In genomic region chr5:105623074-105623713, GRCm38 (mm10) we compare ENCODE assay signal across 9 mouse cellular contexts.
DNase-seq lines count a peak whose midpoint lies in the region; ATAC-seq and TF ChIP-seq lines count a peak whose summit lies in the region.
"Had no signal": no experiment of that assay in that cellular context is flagged by ENCODE, and none has a peak within 500 bp of the region (broad histone marks: within the 10 kb centered on the region; RNA-seq: fewer than 3 reads in every experiment).

No protein-coding gene starts in this region.

- no peaks in the 10 kb centered on the region for H3K9me3 ChIP-seq in CH12.LX (replicated peaks; ENCODE audit: low read length)

- 31% methylated on average over 4 of the region's 4 CpGs for WGBS in heart, adult 2 months

- ATAC-seq in erythroid progenitor cell, adult 5-6 weeks (replicated peaks; ENCODE audit: low FRiP score, poor library complexity, severe bottlenecking), result no peak

- DNase-seq in heart, adult 2 months, result no peak
- no peak for DNase-seq in heart, adult 8-10 months (ENCODE audit: low spot score)
- DNase-seq in kidney, postnatal 14 days, result peak; percentile 23
- no peak for DNase-seq in kidney, adult 18-20 months
- DNase-seq in CH12.LX (ENCODE audit: extremely low read depth), result peak; percentile 49
- peak; percentile 37 for DNase-seq in lung, postnatal 36 days
- no peak for DNase-seq in layer of hippocampus, adult 8-10 months (ENCODE audit: low spot score in 2 of 2)
- DNase-seq: cerebellum, adult 9-11 months had no signal

- peak overlapping the region; percentile 90 for H3K27ac ChIP-seq in heart, adult 2 months
- H3K27ac ChIP-seq in CH12.LX (ENCODE audit: insufficient read depth, low read depth), result peak overlapping the region; percentile 52

- peaks cover 42% of the 10 kb centered on the region for H3K4me1 ChIP-seq in heart, adult 2 months (ENCODE audit: control insufficient read depth, insufficient read depth, low read length)
- H3K4me1 ChIP-seq in CH12.LX (ENCODE audit: control insufficient read depth in 1 of 2, insufficient read depth in 2 of 2), result peaks cover 35 to 66% of the 10 kb centered on the region in 2 experiments

- TF ChIP-seq EP300 in heart, adult 2 months (IDR thresholded peaks at IDR 0.05; ENCODE audit: insufficient read depth, low read depth, low read length), result no peak
- TF ChIP-seq EP300 in CH12.LX (IDR thresholded peaks at IDR 0.05; ENCODE audit: low read length), result peak; percentile 33; the same call in 1 of the 2 replicates

- peaks cover 18% of the 10 kb centered on the region for H3K36me3 ChIP-seq in heart, adult 2 months (ENCODE audit: control insufficient read depth, insufficient read depth, low read length)
- no peaks in the 10 kb centered on the region for H3K36me3 ChIP-seq in CH12.LX (replicated peaks in 1 of 2; ENCODE audit: control insufficient read depth in 1 of 2, insufficient read depth in 1 of 2, low read length in 1 of 2)

- H3K4me3 ChIP-seq in heart, adult 2 months, result no peak overlapping the region
- no peak overlapping the region for H3K4me3 ChIP-seq in CH12.LX (replicated peaks in 1 of 3; ENCODE audit: low read depth in 2 of 3, low read length in 2 of 3, poor library complexity in 1 of 3)

- no peak for TF ChIP-seq RAD21 in CH12.LX (IDR thresholded peaks at IDR 0.05; ENCODE audit: low read depth, low read length)

- in situ Hi-C loops in CH12.LX (cut with MboI; ENCODE audit: low pct_ligation_motif_present, low pct_unique_long_range_greater_than_20kb, low sequenced_read_pairs), result no loop called here

- H3K27me3 ChIP-seq in heart, adult 2 months (ENCODE audit: control insufficient read depth, insufficient read depth, low read length), result no peaks in the 10 kb centered on the region
- no peaks in the 10 kb centered on the region for H3K27me3 ChIP-seq in CH12.LX (replicated peaks)

- TF ChIP-seq POLR2A in heart, adult 2 months (IDR thresholded peaks at IDR 0.05; ENCODE audit: insufficient read depth, low read depth, low read length), result 0 out of 2 replicates have a peak, but pooled peaks have one; percentile 13
- TF ChIP-seq POLR2A in CH12.LX (IDR thresholded peaks at IDR 0.05; ENCODE audit: low read depth, low read length), result no peak

- H3K4me2 ChIP-seq in CH12.LX (ENCODE audit: insufficient read depth, low read depth, poor library complexity, severe bottlenecking), result peak overlapping the region; percentile 71; the same call in 1 of the 2 replicates

- H3K9ac ChIP-seq in heart, adult 2 months (ENCODE audit: low read depth, low read length), result no peak overlapping the region
- peak overlapping the region; percentile 24; the same call in 1 of the 2 replicates for H3K9ac ChIP-seq in CH12.LX (ENCODE audit: insufficient read depth, low read depth)

- no peak for TF ChIP-seq CTCF in heart, adult 2 months (IDR thresholded peaks at IDR 0.05)
- TF ChIP-seq CTCF in CH12.LX (conservative IDR thresholded peaks at IDR 0.05 in 1 of 2, IDR thresholded peaks at IDR 0.05 in 1 of 2; ENCODE audit: low read depth in 2 of 2, low read length in 2 of 2), result no peak

- dilution Hi-C loops in CH12.LX (cut with MboI; ENCODE audit: extremely low pct_ligation_motif_present, extremely low pct_unique_long_range_greater_than_20kb, low sequenced_read_pairs), result no loop called here

- no peaks in the 10 kb centered on the region for H3K79me2 ChIP-seq in heart, adult 2 months (replicated peaks; ENCODE audit: control insufficient read depth, insufficient read depth, low read length)
- no peaks in the 10 kb centered on the region for H3K79me2 ChIP-seq in CH12.LX (replicated peaks; ENCODE audit: control insufficient read depth, extremely low read depth, insufficient read depth, poor library complexity, severe bottlenecking)

- intact Hi-C loops in heart, adult 2 months (cut with DNase I), result no loop called here

TF ChIP-seq in CH12.LX, 34 proteins besides CTCF, POLR2A, EP300 and RAD21:
- TF ChIP-seq NRF1 (IDR thresholded peaks at IDR 0.05; ENCODE audit: low read depth, low read length) (no peak), TBP (conservative IDR thresholded peaks at IDR 0.05; ENCODE audit: low read depth, low read length) (0 out of 2 replicates have a peak, but pooled peaks have one; percentile 31), USF2 (conservative IDR thresholded peaks at IDR 0.05; ENCODE audit: low read depth, low read length) (no peak), ZKSCAN1 (IDR thresholded peaks at IDR 0.05; ENCODE audit: borderline replicate concordance, low read depth, low read length) (no peak), TCF12 (IDR thresholded peaks at IDR 0.05; ENCODE audit: low read depth, low read length) (no peak), UBTF (IDR thresholded peaks at IDR 0.05; ENCODE audit: low read depth, low read length) (no peak), IRF4 (IDR thresholded peaks at IDR 0.05; ENCODE audit: low read depth, low read length) (peak; percentile 11; the same call in 1 of the 2 replicates), CHD1 (IDR thresholded peaks at IDR 0.05; ENCODE audit: low read depth, low read length) (no peak), CHD2 (IDR thresholded peaks at IDR 0.05; ENCODE audit: low read length) (no peak), MAFK (IDR thresholded peaks at IDR 0.05; ENCODE audit: insufficient replicate concordance, low read length) (no peak), POLR2AphosphoS2 (IDR thresholded peaks at IDR 0.05; ENCODE audit: low read depth, low read length) (no peak), ZMIZ1 (IDR thresholded peaks at IDR 0.05; ENCODE audit: low read depth, low read length) (no peak), MAX (IDR thresholded peaks at IDR 0.05; ENCODE audit: low read length) (no peak), ELF1 (IDR thresholded peaks at IDR 0.05; ENCODE audit: low read depth, low read length) (no peak; the same call in 1 of the 2 replicates), ETS1 (conservative IDR thresholded peaks at IDR 0.05; ENCODE audit: low read depth, low read length) (peak; percentile 68), HCFC1 (IDR thresholded peaks at IDR 0.05; ENCODE audit: low read depth, low read length) (no peak), PAX5 (IDR thresholded peaks at IDR 0.05; ENCODE audit: low read length) (no peak), RCOR1 (conservative IDR thresholded peaks at IDR 0.05; ENCODE audit: low read depth, low read length) (no peak), JUN (IDR thresholded peaks at IDR 0.05; ENCODE audit: insufficient read depth, low read depth, low read length) (no peak), MXI1 (IDR thresholded peaks at IDR 0.05; ENCODE audit: low read depth, low read length) (no peak), ZNF384 (IDR thresholded peaks at IDR 0.05; ENCODE audit: low read depth, low read length) (no peak), SIN3A (IDR thresholded peaks at IDR 0.05; ENCODE audit: low read length) (no peak), ZC3H11A (IDR thresholded peaks at IDR 0.05; ENCODE audit: low read depth, low read length) (no peak)
TF ChIP-seq in CH12.LX: peak in this region for 3.

Comparison
In these comparisons a context has a peak if more than half of its experiments do, and no peak if none do; other contexts are left out.
1. DNase-seq: peak in kidney, postnatal 14 days (single experiment), CH12.LX (single experiment) and lung, postnatal 36 days (single experiment); none in heart, adult 2 months (0 of 2), heart, adult 8-10 months (single experiment), kidney, adult 18-20 months (single experiment) and layer of hippocampus, adult 8-10 months (0 of 2).